Mouse (Mus musculus) midbrain, embryonic 15.5 days (tissue): ENCODE measurements around the gene Nsmce3. TPM values are rescaled to one million over a fixed set of nuclear protein-coding genes. Genes with fewer than 3 reads are reported as not detected.
A peak's percentile ranks its signal among the peaks of the same experiment; 100 is the strongest.

Experiments used
- ATAC-seq: fragments of 200-750 bp; cut with Nextera tagmentation; replicated peaks from 2 replicates; pipeline ENCODE4 v1.8.0; 2017; ENCODE audit warnings: moderate TSS enrichment
- H3K27ac ChIP-seq: fragments of 300-500 bp; sonication (generic); 2 replicates; pipeline ENCODE4 v1.5.1; 2015; ENCODE audit warnings: mild to moderate bottlenecking, inconsistent platforms
- H3K27me3 ChIP-seq: fragments of 300-500 bp; sonication (generic); replicated peaks from 2 replicates; pipeline ENCODE4 v1.6.1; 2015; ENCODE audit warnings: inconsistent platforms
- H3K36me3 ChIP-seq: fragments of 300-500 bp; sonication (generic); replicated peaks from 2 replicates; pipeline ENCODE4 v1.6.1; 2015; ENCODE audit warnings: inconsistent platforms
- H3K4me1 ChIP-seq: fragments of 300-500 bp; sonication (generic); 2 replicates; pipeline ENCODE4 v1.6.1; 2015; ENCODE audit warnings: inconsistent platforms
- H3K4me2 ChIP-seq: fragments of 300-500 bp; sonication (generic); 2 replicates; pipeline ENCODE4 v1.6.1; 2015; ENCODE audit warnings: inconsistent platforms, mild to moderate bottlenecking, moderate library complexity
- H3K4me3 ChIP-seq: fragments of 300-500 bp; sonication (generic); 2 replicates; pipeline ENCODE4 v1.5.1; 2015; ENCODE audit warnings: mild to moderate bottlenecking, inconsistent platforms
- H3K9ac ChIP-seq: fragments of 300-500 bp; sonication (generic); 2 replicates; pipeline ENCODE4 v1.6.1; 2015; ENCODE audit warnings: mild to moderate bottlenecking, inconsistent platforms
- H3K9me3 ChIP-seq: fragments of 300-500 bp; sonication (generic); 2 replicates; pipeline ENCODE4 v1.6.1; 2016; ENCODE audit warnings: inconsistent platforms
- WGBS: fragments of 180-500 bp; shearing (Covaris S2); methylation state at CpG from one replicate; pipeline ENCODE4 v1.1.7; 2015; ENCODE audit warnings: mixed read lengths; 5-methylcytosine and 5-hydroxymethylcytosine counted together
- polyA plus RNA-seq: library from polyadenylated mRNA; unstranded; fragments of >200 nt; fragmentation: Nextera tagmentation; extraction: Ambion mirVana; gene quantifications from 2 replicates; pipeline ENCODE4 v1.2.1, GENCODE M21; 2015

The Nsmce3 gene
- polyA plus RNA-seq, 1 experiment from 2014 or later = 10.5 TPM

DNA sequence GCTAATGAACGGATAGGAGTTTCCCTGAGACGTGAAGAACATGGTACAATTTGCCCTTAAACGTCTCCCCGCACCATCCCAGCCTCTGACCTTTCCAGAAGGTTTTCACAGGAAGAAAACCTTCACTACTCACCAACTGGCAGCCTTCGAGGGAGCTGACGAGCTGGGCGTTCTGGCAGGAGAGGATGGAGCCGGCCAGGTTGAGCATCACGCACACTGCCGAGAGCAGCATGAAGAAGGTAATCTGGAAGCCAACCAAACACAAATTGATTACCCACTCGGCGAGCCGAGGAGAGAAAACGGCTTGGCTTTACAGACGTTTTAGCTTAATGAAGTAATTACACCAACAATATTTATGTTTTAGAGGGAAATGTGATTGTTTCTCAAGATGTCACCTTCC, 16.8 kb downstream of the Nsmce3 start:
- no peaks in the 10 kb centered on the region for H3K36me3 ChIP-seq
- no peak overlapping the region for H3K4me2 ChIP-seq
- H3K9ac ChIP-seq = no peak overlapping the region
- WGBS = 65% methylated on average over 15 of the region's 15 CpGs
- H3K4me3 ChIP-seq = no peak overlapping the region
- H3K27me3 ChIP-seq = no peaks in the 10 kb centered on the region
- no peak for ATAC-seq
- no peaks in the 10 kb centered on the region for H3K4me1 ChIP-seq
- H3K9me3 ChIP-seq = no peaks in the 10 kb centered on the region
- no peak overlapping the region for H3K27ac ChIP-seq

DNA sequence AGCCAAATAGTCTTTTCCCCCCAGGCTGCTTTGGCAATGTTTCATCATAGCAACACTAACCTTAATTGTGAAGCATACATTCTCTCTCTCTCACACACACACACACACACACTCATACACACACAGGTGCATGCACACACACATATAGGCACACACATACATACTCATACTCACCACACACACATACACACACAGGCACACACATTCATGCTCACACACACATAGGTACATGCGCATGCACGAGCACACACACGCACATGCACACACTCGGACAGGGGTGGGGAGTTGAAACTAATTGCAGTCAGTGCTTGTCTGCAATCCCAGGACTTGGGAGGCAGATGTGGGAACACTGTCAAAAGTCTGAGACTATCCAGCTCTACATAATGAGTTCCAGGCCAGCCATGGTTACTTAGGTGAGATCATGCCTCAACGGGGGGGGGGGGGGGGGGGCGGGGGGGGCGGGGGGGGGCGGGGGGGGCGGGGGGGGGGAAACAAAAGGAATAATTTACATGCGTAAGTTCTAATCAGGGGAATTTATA, 17.3 kb downstream of the Nsmce3 start:
- no peak overlapping the region for H3K4me2 ChIP-seq
- ATAC-seq = no peak

DNA sequence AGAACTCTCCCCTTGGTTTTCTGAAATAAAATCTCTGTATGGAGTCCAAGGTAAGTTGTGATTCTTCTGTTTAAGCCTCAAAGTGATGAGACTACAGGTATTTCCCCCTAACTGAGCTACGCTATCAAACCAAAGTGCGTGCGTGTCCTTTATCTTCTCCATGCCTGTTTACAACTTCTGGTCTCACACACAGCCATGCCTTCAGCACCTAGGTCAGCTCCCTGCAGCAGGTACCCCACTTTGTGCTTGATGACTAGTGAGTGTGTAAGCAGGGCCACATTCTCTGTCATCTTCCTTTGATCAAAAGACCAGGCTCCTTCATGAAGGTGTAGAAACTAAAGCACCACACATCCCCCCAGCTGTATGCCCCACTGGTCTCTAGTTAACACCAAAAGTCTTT, 22.0 kb downstream of the Nsmce3 start:
- H3K4me3 ChIP-seq = no peak overlapping the region
- 55% methylated on average over 3 of the region's 3 CpGs for WGBS
- ATAC-seq = no peak

More for the DNA sequence above, 17.3 kb downstream of the Nsmce3 start:
- WGBS = 92% methylated on average over 5 of the region's 10 CpGs
- H3K4me3 ChIP-seq = no peak overlapping the region
- H3K27me3 ChIP-seq = no peaks in the 10 kb centered on the region
- H3K4me1 ChIP-seq = no peaks in the 10 kb centered on the region
- H3K9me3 ChIP-seq = no peaks in the 10 kb centered on the region
- no peaks in the 10 kb centered on the region for H3K36me3 ChIP-seq
- H3K9ac ChIP-seq = no peak overlapping the region
- no peak overlapping the region for H3K27ac ChIP-seq

GRCm38 (mm10) chr7:64847366-64847899, 25.4 kb downstream of the Nsmce3 start:
- no peaks in the 10 kb centered on the region for H3K9me3 ChIP-seq
- H3K9ac ChIP-seq = no peak overlapping the region
- WGBS = 67% methylated on average over 5 of the region's 5 CpGs
- no peak overlapping the region for H3K27ac ChIP-seq
- H3K27me3 ChIP-seq = no peaks in the 10 kb centered on the region
- H3K4me3 ChIP-seq = no peak overlapping the region
- H3K36me3 ChIP-seq = no peaks in the 10 kb centered on the region
- no peaks in the 10 kb centered on the region for H3K4me1 ChIP-seq
- no peak overlapping the region for H3K4me2 ChIP-seq
- ATAC-seq = no peak

More for the DNA sequence above, 22.0 kb downstream of the Nsmce3 start:
- Histone ChIP-seq H3K9ac (no peak overlapping the region), H3K27me3 (no peaks in the 10 kb centered on the region), H3K9me3 (no peaks in the 10 kb centered on the region), H3K4me2 (no peak overlapping the region), H3K27ac (no peak overlapping the region), H3K4me1 (no peaks in the 10 kb centered on the region), H3K36me3 (no peaks in the 10 kb centered on the region)

DNA sequence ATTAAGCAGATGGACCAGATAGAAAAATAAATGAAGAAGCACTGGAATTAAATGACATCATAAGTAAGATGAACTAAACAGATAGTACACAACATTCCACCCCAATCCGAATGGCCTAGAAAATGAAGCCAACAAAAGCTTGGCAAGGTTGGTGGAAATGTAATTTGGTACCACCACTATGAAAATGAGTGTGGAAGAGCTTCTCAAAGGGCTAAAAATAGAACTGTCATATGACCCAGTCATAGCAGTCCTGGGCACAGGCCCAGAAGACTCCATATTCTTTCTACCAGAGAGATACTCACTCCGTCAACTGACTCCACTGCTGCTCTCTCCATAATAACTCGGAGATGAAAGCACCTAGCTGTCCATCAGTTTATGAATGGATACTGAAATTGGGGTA, 26.7 kb downstream of the Nsmce3 start:
- H3K36me3 ChIP-seq = no peaks in the 10 kb centered on the region
- H3K4me1 ChIP-seq = peaks cover 7% of the 10 kb centered on the region
- no peak overlapping the region for H3K27ac ChIP-seq
- 89% methylated on average over 3 of the region's 3 CpGs for WGBS
- H3K4me2 ChIP-seq = no peak overlapping the region
- H3K9me3 ChIP-seq = no peaks in the 10 kb centered on the region
- no peaks in the 10 kb centered on the region for H3K27me3 ChIP-seq
- ATAC-seq = no peak
- no peak overlapping the region for H3K9ac ChIP-seq
- no peak overlapping the region for H3K4me3 ChIP-seq

- H3K4me2 ChIP-seq = 0 out of 2 replicates have a peak overlapping the region, but pooled peaks have one; percentile 11
- H3K9ac ChIP-seq = no peak overlapping the region
- WGBS = 22% methylated on average over 10 of the region's 10 CpGs
- H3K36me3 ChIP-seq = no peaks in the 10 kb centered on the region
- H3K27me3 ChIP-seq = no peaks in the 10 kb centered on the region
- peak overlapping the region; percentile 27 for H3K27ac ChIP-seq
- H3K9me3 ChIP-seq = no peaks in the 10 kb centered on the region
- peaks cover 20% of the 10 kb centered on the region for H3K4me1 ChIP-seq
- no peak overlapping the region for H3K4me3 ChIP-seq
- peak; percentile 80 for ATAC-seq
These were observed 31.7 kb downstream of the Nsmce3 start for GRCm38 (mm10) chr7:64840946-64841659.

- 63% methylated on average over 1 of the region's 1 CpGs for WGBS
- H3K9me3 ChIP-seq = no peaks in the 10 kb centered on the region
- no peak for ATAC-seq
- no peak overlapping the region for H3K4me3 ChIP-seq
- no peaks in the 10 kb centered on the region for H3K36me3 ChIP-seq
- H3K4me1 ChIP-seq = peaks cover 20% of the 10 kb centered on the region
- no peak overlapping the region for H3K27ac ChIP-seq
- no peak overlapping the region for H3K9ac ChIP-seq
- peak overlapping the region; percentile 45 for H3K4me2 ChIP-seq
- no peaks in the 10 kb centered on the region for H3K27me3 ChIP-seq
These were observed 32.3 kb downstream of the Nsmce3 start for GRCm38 (mm10) chr7:64840576-64840895.

- Histone ChIP-seq H3K9ac (no peak overlapping the region), H3K4me1 (peaks cover 20% of the 10 kb centered on the region), H3K4me3 (peak overlapping the region; percentile 17), H3K4me2 (peak overlapping the region; percentile 45), H3K9me3 (no peaks in the 10 kb centered on the region), H3K27ac (no peak overlapping the region), H3K36me3 (no peaks in the 10 kb centered on the region), H3K27me3 (no peaks in the 10 kb centered on the region)
- WGBS = 2% methylated on average over 21 of the region's 21 CpGs
- ATAC-seq = peak; percentile 76
These were observed 32.8 kb downstream of the Nsmce3 start for GRCm38 (mm10) chr7:64839801-64840575.

DNA sequence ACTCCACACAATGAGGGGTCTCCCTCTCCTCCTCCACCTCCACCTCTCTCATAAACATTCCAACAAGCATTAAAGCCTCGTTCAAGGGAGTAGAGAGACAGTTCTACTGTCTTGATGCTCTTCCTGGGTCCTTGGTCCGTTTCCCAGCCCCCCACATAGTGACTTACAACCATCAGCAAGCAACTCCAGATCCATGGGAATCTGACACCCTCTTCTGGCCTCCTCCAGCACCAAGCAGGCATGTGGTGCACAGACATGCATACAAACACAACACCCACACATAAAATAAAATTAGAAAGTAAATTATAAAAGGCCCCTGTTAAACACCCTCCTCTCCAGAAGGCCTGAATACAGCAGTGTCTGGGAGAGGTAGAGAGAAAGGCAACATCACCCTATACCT, 33.5 kb downstream of the Nsmce3 start:
- Histone ChIP-seq H3K4me1 (peaks cover 20% of the 10 kb centered on the region), H3K27me3 (no peaks in the 10 kb centered on the region), H3K9ac (no peak overlapping the region), H3K9me3 (no peaks in the 10 kb centered on the region), H3K4me2 (no peak overlapping the region), H3K27ac (no peak overlapping the region), H3K36me3 (no peaks in the 10 kb centered on the region), H3K4me3 (no peak overlapping the region)
- 73% methylated on average over 2 of the region's 2 CpGs for WGBS
- no peak for ATAC-seq

DNA sequence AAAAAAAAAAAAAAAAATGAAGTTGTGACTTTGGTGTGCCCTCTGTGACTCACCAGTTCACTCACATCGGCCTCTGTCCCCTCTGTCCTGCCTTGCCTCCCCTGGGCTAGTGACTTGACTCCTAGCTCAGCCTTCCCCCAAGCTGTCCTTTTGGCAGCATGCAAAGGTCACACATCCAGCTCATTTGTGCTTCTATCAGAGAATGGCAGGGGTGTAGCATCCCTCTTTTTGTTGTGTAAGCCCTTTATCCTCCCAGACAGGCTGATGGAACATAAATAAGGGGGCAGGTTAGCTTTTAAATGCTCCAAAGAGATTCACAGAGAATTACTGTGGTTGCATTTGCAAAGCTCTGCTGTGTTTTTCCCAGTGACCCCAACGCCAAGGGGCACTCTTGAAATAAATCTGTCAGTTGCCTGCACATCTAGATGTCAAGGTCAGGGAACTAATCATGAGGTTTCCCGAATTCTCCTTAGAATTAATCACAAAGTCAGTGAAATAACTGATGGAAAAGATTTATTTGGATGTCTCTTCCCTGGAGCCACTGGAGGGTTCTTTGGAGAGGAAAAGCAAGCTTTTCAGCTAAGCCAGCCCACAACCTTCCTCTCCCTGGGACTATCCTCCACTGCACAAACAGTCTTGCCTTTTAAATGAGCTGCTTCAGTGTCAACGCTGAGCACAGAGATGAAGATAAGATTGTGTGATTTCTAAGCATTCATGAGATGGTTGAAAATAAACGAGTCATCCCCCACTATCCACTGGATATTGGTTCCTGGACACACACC, 42.4 kb downstream of the Nsmce3 start:
- Histone ChIP-seq H3K9ac (no peak overlapping the region), H3K27ac (no peak overlapping the region), H3K4me2 (no peak overlapping the region), H3K4me1 (no peaks in the 10 kb centered on the region), H3K9me3 (no peaks in the 10 kb centered on the region), H3K4me3 (no peak overlapping the region), H3K36me3 (no peaks in the 10 kb centered on the region), H3K27me3 (no peaks in the 10 kb centered on the region)
- no peak for ATAC-seq
- WGBS = 44% methylated on average over 5 of the region's 5 CpGs

DNA sequence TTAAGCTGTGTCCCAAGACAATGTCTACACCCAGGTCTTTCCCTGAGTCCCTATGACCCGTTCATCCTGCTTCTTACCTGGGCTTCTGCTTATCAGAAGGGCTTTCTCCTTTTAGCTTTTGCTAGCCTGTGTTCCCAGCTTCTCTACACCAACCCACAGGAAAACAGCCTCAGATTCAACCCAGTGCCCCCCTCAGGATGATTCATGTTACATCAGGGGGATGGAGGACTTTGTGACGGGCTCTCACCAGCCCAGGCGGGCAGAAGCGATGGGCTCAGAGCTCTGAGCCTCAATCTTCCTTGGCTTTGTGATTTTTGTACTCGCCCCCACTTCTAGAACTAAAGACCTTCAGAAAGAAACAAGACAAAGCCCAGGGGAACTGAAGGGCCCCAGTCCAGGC, 51.7 kb downstream of the Nsmce3 start:
- no peak overlapping the region for H3K9ac ChIP-seq
- H3K36me3 ChIP-seq = no peaks in the 10 kb centered on the region
- WGBS = 85% methylated on average over 5 of the region's 5 CpGs
- no peaks in the 10 kb centered on the region for H3K9me3 ChIP-seq
- H3K27ac ChIP-seq = no peak overlapping the region
- no peak for ATAC-seq
- H3K4me2 ChIP-seq = no peak overlapping the region
- H3K4me1 ChIP-seq = no peaks in the 10 kb centered on the region
- H3K4me3 ChIP-seq = no peak overlapping the region
- H3K27me3 ChIP-seq = no peaks in the 10 kb centered on the region

DNA sequence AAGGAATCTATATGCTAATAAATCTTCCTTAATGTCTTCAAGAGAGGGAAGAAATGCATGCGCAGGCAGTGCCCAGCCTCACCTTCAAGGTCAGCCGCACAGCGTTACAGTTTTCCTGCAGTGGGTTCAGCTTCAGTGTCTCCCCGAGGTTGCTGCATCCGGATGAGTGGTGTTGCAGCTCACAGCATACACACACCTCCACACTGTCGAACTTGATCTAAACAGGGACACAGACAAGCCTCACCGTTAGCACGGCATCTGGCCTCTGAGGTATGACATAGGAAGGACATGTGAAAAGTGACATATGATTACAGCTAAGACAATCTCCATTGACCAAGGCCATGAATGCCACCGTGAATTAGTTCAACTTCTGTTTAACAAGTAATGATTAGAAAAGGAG, 53.1 kb downstream of the Nsmce3 start:
- Histone ChIP-seq H3K27me3 (no peaks in the 10 kb centered on the region), H3K36me3 (no peaks in the 10 kb centered on the region), H3K4me2 (no peak overlapping the region), H3K4me1 (no peaks in the 10 kb centered on the region), H3K9me3 (no peaks in the 10 kb centered on the region), H3K27ac (no peak overlapping the region), H3K9ac (no peak overlapping the region), H3K4me3 (no peak overlapping the region)
- 86% methylated on average over 9 of the region's 9 CpGs for WGBS
- no peak for ATAC-seq
